Mouse (Mus musculus) Muller cell, postnatal 12 days (primary cell): ENCODE measurements around the gene Inpp1.

Experiments
- DNase-seq: peaks from one replicate; pipeline ENCODE4 v3.0.0-alpha.2; 2015; ENCODE audit errors: inconsistent ontology term

Gene Inpp1

DNA sequence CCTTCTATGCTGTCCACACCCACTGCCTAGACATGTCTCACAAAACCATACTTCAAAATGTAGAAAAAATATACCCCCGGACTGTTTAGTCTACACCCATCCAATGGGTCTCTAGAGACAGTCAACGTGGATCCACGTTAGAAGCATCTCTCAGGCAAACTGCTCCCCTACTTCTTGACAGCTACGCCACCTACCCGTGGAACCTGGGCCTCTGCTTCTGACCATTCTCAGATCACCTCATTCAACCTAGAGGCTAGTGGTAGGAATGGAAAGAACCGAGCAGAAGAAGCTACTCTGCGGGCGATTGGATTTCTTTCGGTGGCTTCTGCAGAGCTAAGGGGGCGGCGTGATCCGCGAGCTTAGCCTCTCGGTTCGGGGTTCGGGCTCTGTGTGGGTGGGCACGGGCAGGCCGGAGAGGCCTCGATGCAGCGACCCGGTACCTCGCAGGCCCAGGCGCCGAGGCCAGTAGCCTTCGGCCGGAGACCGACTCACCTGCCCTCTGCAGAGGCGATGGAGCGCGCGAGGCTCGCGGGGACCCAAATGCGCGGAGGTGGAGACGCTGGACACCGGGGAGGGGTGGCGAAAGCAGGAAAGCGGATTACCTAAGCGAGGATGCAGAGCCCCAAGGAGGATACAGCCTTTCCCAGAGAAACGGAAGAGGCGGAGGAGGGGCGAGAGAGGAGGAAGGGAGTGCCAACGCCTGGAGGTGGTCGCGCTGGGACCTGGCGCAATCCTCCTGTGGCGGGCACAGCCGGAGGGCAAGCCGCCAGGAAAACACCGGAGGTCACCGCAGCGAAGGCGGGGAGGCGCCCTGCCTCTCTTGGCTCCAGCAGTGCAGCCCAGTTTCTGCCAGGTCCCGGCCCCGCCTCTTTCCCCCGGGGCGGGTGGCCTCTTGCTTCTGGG, at the start of gene Inpp1:
TSS of gene Inpp1 (minus strand) at position 779 of the 903 bp plus-strand sequence.
- peak; percentile 96 for DNase-seq

DNA sequence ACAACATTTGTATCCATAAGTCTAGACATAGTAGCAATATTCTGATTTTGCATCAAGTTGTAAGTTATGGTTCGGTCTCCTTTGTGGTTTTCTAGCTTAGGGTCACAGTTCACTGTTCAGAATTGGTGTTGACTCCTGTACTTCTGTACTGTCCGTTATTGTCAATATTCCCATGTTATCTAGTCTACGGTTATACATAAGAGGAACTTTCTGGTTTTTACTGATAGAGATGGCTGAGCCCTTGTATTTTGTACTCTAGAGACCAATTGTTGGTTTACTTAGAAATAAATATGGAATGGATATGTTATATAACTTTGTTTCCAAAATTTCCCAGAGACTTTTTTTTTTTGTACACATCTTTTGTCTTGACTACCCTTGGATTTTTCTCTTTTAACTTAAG, 48.5 kb upstream of the Inpp1 start:
- DNase-seq: no peak

DNA sequence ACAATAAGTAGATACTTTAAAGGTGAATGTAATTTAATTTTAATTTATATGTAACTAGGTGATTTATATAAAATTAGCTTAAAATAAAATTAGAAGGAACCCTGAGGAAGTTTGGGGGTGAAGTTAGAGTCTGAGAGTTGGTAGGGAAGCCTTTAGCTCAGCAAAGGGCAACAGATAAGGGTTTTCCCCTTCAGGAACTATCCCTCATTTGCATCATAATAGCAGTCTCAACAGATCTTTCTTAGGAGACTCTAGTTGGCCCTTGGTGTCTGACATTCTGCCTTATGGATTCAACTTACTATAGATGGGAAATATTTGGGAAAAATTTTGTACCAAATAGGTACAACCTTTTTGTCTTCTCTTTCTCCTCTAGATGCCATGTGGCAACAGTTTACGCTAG, 46.7 kb upstream of the Inpp1 start:
- DNase-seq: no peak

DNA sequence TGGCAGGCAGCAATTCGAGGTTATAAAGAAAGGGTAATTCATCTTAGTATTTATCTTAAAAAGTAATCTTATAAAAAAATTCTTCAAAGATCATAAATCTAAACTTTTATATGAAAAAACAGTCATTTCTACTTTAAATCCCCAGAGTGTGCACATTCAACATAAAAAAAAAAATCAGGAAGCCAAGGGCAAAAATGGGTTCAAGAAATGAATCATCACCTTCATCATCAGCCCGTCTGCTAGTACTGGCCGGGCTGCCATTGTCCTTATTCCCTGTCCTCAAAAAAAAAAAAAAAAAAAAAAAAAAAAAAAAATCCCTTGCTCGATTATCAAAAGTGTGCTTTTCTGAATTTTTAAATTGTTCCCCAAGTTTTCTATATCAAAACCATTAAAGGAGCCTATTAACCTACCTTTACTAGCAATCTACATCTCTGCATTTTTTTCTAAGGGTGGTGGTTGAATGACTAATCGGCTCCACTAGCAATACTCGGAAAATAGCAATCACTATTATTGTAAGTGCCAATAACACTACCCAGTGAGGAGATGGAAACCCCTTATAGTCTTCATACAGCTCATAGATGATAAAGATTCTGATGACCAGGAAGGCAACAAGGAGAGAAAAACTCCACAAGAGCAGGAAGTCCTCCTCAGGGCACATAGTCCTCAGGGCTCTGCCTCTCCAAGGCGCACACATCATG, 38.6 kb upstream of the Inpp1 start:
- DNase-seq: no peak

DNA sequence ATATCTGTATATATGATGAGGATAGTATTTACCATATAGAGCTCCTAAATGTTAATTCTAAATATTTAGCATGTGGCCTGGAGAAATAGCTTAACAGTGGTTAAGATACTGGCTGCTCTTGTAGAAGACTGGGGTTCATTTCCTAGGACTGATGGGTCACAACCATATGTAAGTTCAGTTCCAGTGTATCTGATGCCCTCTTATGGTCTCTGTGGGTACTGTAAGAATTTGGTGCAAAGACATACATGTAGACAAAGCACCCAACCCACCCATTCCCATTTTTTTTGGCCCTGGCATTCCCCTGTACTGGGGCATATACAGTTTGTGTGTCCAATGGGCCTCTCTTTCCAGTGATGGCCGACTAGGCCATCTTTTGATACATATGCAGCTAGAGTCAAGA, 36.5 kb upstream of the Inpp1 start:
- DNase-seq: peak; percentile 17

DNA sequence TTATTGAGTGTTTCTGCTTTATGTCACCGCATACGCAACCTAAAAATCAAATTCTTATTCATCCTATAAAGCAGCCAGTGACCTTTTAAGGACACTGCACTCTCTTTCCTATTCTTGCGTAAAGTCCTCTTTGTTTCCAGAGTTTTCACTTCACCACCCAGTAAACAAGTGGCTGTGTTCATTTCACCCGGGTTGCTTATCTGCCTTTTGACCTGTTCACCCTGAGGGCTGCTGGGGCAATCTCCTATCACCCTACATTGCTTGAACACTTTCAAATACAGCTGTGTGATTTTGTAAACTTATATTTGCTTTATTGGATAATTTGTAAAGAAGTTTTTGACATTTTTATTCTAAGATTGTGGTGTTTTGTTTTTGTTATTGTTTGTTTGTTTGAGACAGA, 31.9 kb upstream of the Inpp1 start:
- DNase-seq: no peak

DNA sequence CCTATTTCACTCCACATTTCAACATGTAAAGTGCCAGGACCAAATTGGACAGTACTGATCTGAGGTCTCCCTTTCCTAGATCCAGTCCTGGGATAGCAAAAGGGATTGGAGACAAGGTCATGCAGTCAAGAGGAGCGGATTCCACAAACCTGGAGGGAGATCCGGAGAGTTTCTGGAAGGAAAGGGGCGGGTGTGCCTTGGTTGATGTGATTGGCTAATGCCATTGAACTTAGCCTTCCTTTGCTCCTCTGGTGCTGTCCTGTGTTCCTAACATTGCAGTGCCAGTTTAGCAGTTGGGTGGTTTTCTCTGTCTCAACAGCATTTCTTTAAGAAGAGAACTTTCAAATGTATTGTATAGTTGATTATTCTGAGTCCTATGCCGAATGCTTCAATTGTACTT, 29.1 kb upstream of the Inpp1 start:
- DNase-seq: no peak

DNA sequence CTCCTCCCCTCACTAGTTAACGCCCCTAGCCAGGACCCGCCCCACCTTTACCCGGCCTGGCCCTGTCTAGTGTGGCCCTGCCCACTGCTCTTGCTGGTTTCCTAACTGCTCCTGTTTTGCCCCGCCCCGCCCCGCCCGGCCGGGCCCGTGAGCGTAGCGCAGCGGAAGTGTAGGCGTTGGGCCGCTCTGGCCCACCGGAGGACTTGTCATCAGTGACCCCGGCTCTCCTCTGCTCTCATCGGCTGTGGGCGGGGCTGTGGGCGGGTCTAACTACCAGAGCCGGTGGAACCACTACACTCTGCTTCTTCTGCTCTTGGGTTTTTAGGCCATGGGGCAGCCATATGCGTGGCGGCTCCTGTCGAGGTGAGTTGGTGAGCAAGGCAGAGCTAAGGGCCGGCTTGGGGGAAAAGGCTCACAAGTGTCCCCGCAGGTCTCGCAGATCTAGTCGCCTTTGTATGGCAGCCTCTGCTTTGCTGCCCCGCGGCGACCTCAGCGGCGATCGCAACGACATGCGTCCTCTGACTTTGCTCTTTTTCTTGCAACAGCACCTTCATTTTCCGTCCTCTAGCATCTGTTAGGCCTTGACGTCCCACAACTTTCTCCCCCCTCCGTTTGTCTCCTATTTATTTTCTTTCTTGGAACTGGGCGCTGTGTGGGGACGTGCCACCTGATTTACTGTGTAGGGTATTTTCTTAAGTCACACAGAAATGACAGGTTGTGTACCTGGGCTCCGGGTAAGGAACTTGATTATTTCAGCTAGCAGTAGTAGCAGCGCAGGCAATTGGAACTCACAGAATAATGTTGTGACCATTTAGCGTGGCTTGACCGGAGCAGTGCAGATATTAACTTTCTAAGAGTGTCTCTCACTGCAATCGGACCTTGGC, 27.5 kb upstream of the Inpp1 start, which contains the start of gene Hibch:
TSS of gene Hibch (plus strand) at position 148 of the 884 bp plus-strand sequence.
- DNase-seq: peak; percentile 100

DNA sequence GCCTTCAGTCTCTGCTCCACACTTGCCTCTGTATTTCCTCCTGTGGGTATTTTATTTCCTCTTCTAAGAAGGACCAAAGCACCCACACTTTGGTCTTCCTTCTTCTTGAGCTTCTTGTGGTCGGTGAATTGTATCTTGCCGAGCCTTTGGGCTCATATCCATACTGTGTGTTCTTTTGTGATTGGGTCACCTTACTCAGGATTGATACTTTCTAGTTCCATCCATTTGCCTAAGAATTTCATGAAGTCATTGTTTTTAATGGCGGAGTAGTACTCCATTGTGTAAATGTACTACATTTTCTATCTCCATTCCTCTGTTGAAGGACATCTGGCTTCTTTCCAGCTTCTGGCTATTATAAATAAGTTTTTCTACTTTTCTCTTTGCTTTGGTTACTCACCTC, 26.9 kb upstream of the Inpp1 start:
- DNase-seq: no peak

DNA sequence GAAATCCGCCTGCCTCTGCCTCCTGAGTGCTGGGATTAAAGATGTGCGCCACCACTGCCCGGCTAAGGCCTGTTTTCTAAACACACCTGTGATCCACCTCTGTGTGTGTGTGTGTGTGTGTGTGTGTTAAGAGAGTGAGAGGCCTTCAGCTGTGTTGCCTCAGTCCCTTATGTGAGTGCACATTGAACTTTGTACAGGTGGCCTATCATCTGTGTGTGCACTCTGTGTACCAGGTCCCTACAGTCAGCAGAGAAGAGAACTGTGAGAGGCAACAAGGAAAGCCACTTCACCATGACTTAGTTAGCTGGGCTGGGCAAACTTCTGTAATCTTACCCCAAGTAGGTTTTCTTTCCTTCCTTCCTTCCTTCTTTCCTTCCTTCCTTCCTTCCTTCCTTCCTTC, 21.6 kb upstream of the Inpp1 start:
- DNase-seq: no peak

DNA sequence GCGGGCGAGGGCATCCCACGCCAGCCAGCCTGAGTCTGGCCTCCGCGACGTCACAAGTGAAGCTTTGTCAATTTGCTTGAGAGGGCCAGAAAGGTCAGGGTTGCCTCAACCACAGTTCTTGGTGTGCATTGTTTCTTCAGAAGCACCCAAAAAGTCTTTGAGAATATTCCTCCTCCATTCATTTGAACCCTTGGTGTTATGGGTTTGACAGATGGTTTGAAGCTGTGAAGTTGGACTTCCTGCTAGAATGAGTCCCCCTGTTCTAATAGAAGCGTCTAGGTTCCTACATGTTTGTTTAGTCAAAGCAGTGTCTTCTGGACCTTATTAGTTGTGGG, 292 bp upstream of the Inpp1 start:
- DNase-seq: no peak

DNA sequence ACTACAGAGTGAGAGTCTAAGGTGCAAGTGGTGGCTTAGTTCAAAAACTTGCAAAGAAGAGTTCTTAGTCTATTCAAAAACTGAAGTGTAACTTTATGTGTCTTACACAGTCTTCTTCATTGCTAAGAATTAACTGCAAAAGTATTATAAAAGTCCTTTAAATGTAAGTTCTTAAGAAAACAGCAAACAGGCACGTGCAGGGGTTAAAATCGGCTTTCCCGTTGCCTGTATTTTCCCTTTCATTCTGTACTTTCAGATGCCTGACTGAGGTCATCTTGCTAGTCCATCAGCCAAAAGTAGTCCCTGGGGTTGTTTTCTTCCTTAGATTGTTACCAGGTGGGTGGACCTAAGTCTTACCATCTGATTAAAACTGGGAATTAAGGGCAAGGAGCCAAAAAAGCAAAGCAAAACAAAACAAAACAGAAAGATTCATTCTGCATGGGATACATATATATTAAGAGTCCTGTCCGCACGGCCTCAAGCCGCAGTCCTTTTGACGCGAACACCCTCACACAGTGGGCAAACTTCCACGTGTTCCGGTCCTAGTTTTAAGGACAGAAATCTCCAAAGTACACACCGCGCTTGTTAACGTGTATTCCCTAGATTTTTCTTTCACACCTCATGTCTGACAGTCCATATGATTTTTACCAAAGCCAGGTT, 1.1 kb downstream of the Inpp1 start:
- DNase-seq: no peak

DNA sequence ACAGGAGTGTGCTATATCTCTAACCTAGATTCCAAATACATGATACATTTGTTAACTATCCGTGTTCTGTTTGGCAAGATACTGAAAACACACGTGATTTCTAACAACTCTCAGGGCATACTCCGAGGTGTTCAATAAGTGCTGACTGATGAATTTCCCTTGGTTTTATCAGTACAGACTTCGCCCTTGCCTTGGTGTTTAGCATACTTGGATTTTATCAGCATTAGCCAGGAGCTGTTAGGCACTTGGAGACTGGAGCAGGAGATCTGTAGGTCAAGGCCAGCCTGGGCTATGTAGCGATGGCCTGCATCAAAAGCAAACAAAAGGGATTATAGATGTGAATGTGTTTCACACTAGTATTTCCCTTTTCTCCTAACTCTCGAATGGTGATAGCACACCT, 9.0 kb downstream of the Inpp1 start:
- no peak for DNase-seq

DNA sequence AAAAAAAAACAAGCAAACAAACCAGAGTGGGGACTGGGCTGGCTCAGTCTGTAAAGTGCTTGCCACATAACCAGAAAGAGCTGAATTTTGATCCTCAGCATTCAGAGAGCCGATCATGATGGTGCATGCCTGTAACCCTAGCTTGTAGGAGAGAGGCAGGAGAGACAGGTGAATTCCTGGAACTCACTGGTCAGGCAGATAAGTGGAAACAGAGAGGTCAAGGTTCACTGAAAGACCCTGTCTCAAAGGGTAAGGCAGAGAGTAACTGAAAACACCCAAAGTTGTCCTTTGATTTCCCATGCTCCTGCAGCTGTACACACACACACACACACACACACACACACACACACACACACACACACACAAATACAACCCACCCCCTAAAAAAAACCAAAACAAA, 12.4 kb downstream of the Inpp1 start:
- no peak for DNase-seq

DNA sequence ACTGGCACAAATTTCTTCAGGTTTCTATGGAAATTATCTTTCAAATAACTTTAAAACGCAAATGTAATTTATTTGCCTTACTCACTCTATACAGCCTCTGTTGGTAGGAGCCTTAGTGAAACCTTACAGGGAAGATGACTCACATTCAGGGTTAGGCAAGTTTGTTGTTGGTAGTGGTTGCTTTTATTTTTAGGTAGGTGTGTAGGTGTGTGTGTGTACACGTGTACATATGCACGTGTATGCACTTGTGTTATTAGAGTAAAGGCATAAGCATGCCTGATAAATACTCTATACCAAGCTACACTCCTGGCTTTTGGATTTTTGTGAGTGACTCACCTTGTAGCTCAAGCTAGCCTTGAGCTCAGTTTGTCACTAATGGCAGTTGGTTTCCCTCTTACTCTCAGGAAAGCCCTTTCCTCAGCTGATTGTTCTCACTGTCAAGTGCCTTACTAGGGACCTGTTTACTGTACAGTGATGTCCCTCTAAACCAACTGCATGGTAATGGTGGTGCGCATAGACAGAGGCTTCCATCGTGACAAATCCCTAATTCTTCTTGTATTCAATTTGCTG, 15.0 kb downstream of the Inpp1 start:
- DNase-seq: no peak

DNA sequence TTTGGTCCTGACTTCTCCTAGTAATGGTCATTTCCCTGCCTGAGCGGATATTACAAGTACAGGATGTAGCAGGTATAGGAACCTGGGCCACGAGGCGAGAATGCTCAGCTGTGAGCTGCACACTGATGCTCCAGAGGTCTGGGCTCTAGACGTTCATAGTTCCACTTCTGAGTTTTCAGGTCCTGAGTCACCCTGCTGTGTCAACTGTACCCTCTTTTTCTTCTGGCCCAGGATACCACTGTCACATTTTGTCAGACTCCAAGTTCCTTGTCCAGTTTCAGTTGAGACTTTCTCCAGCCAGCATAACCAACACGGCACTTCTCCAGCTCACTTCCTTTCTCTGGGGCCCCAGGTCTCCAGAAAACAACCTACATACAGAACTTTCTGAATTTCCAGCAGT, 15.8 kb downstream of the Inpp1 start:
- no peak for DNase-seq

DNA sequence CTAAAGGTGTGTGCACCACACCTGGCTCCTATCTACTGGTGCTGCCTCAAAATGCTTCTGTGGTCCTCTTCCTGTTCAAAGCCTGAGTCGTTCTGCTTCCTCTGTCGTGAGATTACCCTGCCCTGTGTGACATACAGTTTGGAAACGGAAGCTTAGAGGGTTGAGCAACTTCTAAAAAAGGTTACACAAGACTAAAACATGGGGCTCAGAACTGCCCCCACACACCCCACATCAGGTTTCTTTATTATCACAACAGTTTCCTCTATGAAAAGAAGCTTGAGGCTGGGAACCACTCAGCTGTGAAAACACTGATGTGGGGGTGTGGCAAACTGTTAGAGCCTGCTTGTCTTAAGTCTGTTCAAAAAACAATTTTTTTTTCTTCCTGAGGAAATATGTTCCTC, 17.1 kb downstream of the Inpp1 start:
- DNase-seq: no peak

DNA sequence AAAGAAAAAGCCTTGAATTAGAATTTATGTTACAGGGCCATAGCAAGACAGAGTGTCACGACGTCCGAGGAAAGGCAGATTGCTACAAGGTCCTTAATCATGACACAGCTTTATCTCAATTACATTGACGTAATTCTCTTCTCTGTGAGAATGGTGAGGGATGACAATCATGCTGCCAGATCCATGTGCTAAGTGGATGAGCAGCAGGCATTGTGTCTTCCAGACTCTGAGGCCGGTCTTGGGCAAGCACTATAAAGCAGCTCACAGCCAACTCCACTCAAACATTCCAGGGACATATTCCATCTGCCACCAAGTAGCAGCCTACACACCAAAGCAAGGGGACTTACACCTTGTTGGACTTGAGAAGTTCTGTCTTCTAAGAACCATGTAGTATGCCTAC, 17.7 kb downstream of the Inpp1 start:
- DNase-seq: no peak

DNA sequence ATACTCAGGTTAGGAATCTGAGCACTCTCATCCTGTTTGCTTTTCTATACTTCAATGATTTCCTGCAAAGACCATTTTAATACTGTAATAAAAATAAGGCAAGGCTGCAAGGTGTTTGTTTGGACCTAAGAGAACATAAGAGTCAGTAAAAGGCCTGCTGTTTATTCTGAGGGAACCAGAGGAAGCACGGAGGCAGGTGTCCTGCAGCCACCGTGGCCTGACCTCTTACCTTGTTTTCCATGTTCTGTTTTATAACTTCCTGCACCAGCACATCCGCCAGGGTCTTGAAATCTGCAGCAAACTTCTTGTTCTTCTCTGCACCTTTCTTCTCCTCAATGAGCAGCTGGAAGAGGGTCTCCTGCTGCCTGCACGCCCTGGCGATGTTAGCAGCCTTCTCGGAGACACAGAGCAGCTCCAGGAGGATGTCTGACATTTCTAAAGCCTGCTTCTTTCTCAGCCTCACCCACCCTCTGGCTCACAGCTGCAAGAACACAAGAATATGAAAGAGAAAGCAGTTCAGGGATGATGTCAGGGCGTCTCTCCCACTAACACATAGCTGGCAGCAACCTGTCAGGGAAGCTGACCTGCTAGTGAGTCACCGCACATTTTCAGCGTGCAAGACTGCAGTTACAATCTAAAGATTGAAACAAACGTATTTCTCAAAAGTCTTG, 18.3 kb downstream of the Inpp1 start:
- DNase-seq: no peak

DNA sequence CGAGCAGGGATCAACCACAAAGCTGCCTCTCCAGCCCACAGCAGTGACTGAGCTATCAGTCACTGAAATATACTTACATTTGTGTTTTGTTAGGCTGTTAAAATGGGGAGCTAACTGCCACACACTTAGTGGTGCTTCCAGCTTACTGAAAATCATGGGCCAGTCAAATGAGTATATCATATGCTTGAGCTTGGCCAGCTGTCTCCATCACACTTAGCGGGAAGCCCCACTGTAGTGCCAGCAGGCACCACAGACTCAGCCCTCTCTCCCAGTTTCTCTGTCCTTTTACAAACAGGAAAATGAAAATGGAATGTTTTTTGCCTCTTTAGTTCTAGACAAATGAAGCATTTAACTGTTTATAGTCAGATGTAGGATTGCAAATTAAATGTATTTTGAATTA, 21.6 kb downstream of the Inpp1 start:
- DNase-seq: no peak

DNA sequence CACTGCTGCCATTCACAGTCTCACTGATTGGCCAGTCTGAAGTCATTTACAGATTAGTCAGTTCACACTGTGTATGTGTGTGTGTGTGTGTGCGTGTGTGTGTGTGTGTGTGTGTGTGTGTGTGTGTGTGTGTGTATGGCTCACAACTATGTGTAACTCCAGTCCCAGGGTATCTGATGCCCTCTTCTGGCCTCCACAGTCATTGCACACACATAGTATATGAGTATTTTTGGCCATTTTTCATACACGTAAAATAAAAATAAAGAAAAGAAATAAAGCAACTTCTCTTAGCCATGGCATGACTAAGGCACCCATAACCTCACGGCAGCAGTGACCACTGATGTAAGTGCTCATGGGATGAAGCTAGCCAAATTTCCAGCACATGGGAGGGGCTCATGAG, 23.8 kb downstream of the Inpp1 start:
- DNase-seq: no peak
